Mouse (Mus musculus) fibroblast of lung, adult 2 months (primary cell): Measurements from ENCODE around the gene Fam178b.
"Not testable (repeated sequence)": the region's sequence is repeated elsewhere in the genome, so short reads cannot be mapped to it uniquely, and the experiment has no call there.

Source experiments
- DNase-seq: peaks from one replicate; pipeline ENCODE4 v3.0.0-alpha.2; 2011; ENCODE audit warnings: low read depth

Gene Fam178b

DNA sequence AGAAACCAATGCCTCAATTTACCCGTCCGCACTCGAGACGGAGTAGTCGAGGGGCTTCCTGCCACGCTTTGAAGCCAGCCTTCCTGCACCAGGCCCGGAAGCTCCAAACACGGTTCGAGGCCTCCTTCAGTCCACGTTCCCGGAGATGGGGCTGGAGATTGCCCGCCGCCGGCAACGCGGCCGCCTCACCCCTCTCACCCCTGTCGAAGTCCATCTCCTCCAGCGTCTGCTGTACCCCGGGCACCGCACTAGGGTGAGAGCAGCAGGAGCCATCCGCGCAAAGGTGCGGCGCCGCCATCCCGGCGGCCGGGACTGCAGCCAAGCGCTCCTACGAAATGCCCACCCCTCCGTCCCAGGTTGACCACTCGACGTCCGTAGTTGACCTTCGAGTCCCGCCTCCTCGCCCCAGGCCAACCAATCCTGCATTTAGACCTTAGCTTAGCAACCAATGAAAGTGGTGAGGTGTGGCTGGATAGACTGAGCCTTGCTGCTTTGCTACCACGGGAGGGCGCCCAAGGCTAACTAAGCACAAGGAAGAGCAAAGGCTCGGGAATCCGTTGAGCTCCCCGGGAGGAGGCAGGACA, 136.0 kb downstream of the Fam178b start, which contains the start of gene Ankrd39:
TSS of gene Ankrd39 (minus strand) at position 558 of the 584 bp plus-strand sequence.
- DNase-seq: peak; percentile 98

- no peak for DNase-seq
These were observed 137.0 kb downstream of the Fam178b start for GRCm38 (mm10) chr1:36545845-36546600.

DNA sequence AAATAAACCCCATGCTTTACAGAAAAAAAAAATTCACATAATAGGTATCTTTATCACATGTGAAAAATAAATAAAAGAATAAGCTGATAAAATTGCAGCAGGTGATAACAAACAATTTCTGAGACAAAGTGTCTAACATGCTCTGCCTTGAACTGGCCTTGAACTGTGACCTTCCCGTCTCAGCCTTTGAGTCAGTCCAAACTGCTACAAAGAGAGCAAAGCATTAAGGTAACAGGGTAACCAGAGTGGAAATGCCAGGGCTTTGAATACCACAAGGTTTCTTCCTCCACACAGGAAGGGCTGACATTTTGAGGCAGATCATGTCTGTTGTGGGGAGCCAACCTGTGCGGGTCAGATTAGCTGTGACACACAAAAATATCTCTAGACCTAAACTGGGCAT, 137.6 kb downstream of the Fam178b start:
- no peak for DNase-seq

DNA sequence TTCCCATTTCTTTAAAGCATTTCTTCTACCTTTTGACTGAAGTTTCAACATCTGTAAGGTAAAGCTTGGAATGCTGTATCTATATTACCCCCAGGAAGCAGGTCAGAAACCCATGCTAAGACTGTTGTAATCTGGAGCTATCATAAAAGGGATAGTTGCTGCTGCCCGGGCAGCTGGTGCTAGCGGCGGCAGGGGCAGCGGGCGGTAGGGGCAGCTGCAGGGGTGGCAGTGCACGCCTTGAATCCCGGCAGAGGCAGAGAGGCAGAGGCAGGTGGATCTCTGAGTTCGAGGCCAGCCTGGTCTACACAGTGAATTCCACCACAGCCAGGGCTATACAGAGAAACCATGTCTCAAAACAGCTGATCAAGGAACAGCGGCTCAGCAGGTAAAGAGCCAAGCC, 140.1 kb downstream of the Fam178b start:
- no peak for DNase-seq

DNA sequence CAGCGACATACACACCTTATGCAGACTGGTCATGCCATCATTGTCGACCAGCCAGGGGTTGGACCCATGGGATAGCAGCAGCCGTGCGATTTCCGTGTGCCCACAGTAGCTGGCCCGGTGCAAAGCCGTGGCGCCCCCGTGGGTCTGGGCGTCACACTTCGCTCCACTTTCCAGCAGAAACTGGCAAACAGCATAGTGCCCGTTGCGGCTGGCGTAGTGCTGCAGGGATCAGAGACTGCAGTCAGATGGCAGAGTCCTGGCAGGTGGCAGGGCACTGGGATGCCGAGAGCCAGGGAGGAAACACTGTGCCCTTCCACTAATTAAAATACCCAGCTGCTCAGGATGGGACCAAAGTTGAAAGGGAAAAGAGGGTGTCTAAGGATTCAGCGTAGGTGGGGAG, 141.1 kb downstream of the Fam178b start:
- no peak for DNase-seq

DNA sequence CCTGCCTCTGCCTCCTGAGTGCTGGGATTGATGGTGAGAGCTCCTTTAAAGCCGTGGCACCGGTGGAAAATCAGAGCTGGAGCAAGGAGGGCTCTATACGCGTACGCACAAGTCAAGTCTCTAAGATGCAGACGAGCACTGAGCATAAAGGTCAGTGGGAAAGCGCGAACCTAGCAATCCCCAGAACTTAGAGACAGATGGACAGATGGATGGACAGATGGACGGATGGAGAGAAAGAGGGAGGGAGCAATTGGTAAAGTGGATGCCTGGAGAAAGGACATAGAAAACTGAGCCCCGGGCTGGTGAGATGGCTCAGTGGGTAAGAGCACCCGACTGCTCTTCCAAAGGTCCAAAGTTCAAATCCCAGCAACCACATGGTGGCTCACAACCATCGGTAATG, 142.2 kb downstream of the Fam178b start:
- no peak for DNase-seq

GRCm38 (mm10) chr1:36540132-36540531, 142.9 kb downstream of the Fam178b start:
- DNase-seq: no peak

- no peak for DNase-seq
These were observed 143.8 kb downstream of the Fam178b start, which contains the start of gene Gm42417 for GRCm38 (mm10) chr1:36539186-36539585. Gene Gm42417, minus strand, starts transcription at chr1:36539429.

DNA sequence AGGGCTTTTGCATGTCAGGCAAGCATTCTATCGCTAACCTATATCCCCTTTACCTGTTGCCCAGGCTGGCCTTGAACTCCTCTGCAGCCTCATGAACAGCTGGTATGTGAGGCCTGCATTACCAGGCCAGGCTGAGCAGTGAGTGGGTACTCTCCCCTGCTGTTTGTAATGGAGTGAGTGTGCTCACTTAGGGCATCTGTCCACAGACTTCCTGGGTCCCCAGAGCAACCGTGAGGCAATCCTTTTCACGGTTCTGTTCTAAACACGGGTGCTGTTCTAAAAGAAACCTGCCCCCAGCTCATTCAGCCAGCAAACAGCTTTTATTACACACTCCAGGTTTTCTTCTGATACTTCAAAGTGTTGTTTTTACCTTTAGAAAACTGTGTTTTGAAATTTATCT, 144.3 kb downstream of the Fam178b start:
- DNase-seq: no peak

DNA sequence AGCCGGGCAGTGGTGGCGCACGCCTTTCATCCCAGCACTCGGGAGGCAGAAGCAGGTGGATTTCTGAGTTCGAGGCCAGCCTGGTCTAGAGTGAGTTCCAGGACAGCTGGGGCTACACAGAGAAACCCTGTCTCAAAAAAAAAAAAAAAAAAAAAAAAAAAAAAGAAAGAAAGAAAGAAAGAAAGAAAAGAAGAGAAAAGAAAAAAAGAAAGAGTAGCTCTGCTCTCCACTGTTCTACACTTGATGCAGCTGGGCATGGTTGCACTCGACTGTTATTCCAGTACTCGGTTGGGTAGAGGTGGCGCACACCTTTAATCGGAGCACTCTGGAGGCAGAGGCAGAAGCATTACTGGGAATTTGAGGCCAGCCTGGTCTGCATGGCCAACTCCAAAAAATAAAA, 146.2 kb downstream of the Fam178b start, which contains the start of gene Ankrd23:
TSS of gene Ankrd23 (minus strand) at position 101 of the 400 bp plus-strand sequence.
- DNase-seq: not testable (repeated sequence)

DNA sequence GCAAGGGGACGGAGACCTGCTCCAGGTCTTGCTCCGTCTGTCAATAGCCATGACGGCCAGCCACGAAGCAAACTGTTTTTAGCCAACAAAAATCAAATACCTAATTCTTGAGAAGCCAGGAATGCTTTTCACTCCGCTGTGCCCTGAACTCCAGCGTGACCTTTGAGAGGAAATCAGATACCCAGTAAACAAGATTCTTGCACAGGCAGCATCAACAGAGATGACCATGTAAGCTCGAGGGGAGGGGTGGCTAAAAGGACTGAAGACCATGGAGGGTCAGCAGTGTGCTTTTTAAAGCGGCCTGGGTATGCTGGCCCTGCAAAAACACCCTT, 146.6 kb downstream of the Fam178b start:
- no peak for DNase-seq

GRCm38 (mm10) chr1:36535477-36536396, 147.2 kb downstream of the Fam178b start:
- DNase-seq: peak; percentile 63

GRCm38 (mm10) chr1:36534595-36535058, 148.4 kb downstream of the Fam178b start:
- no peak for DNase-seq

GRCm38 (mm10) chr1:36533546-36533945, 149.4 kb downstream of the Fam178b start:
- no peak for DNase-seq

DNA sequence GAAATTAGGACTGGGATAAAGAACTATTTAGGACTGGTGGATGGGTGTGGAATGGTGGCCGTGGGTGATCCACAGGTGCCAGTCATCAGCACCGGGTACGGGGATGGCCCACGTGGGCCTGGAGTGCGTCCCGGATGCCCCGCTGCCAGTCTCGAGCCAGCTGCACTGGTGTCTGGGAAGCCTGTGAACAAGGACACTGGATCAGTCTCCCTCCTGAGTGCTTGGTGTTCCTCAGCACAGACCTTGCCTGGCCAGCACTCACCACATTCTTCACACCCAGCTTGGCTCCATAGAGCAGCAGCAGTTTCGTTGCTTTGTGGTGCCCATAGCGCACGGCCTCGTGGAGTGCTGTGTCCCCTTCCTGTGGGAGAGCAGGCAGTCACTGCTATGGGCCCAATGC, 151.5 kb downstream of the Fam178b start:
- no peak for DNase-seq

GRCm38 (mm10) chr1:36530962-36531361, 152.0 kb downstream of the Fam178b start:
- DNase-seq: no peak

GRCm38 (mm10) chr1:36530485-36530884, 152.5 kb downstream of the Fam178b start:
- DNase-seq: no peak

DNA sequence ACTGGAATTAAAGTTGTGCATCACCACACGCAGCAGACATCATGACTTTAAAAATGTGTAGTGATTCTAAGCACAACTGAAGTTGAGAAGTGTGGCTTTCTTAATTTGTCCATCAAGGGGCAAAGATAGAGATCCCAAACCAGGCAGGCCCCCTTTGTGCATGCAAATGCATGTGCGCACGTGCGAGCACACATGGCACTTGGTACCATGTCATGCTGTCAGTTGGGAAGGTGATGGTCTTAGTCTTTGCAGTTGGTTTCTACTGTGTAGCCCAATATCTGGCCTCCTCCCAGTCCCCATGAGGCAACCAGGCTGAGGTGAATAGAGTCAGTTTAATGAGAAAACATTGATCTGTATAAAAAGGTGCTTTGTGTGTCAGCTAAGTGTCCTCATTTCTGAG, 153.1 kb downstream of the Fam178b start:
- DNase-seq: no peak

DNA sequence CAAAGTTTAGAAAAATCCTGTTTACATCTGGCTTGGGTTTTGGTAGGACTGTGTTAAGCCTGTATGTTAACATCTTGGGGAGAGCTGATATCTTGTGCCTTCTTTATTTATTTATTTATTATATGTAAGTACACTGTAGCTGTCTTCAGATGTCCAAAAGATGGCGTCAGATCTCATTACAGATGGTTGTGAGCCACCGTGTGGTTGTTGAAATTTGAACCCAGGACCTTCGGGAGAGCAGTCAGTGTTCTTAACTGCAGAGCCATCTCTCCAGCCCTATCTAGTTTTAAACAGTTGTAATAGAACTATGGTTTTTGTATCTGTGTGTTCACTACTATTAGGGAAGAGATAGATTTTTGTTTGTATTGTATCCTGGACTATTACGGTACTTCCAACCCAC, 153.7 kb downstream of the Fam178b start:
- DNase-seq: no peak

- no peak for DNase-seq
These were observed 154.6 kb downstream of the Fam178b start for GRCm38 (mm10) chr1:36528351-36528750.

DNA sequence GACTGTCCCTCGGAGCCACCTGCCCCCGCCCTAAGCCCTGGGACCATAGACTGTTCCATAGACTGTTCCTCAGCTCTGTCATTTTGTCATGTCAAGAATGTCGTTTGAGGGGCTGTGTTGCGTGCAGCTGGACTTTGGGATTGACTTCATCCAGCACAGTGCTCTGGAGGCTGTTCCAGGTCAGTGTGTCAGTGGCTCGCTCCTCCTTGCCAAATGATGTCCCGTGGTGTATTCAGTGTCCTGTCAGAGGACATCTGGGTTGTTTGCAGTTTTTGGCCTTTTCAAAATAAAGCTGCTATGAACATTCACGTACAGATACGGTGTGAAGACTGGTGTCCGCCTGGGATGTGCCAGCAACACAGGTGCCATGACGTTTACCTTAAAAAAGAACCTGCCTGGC, 156.1 kb downstream of the Fam178b start:
- no peak for DNase-seq

DNA sequence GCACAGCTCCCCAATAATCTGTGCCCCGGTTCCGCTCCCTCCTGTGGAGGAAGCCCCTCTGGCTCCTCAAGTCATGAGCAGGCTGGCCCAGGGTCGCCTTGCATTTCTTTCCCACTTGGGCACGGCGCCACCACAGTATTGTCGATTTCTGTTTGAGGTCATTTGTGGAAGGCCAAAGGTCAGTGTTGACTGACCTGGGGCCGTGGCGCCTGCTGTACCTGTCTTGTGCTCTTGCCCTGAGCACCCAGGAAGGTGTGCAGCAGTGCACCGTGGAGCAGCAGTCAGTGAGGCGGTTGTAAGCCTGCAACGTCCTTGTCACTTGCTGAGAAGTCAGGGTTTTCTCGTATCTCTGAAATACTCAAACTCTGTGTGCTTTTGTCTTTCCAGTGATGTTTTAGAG, 157.2 kb downstream of the Fam178b start:
- DNase-seq: no peak

GRCm38 (mm10) chr1:36524058-36524457, 158.9 kb downstream of the Fam178b start:
- DNase-seq: no peak
